Mouse (Mus musculus) hindbrain, embryonic 10.5 days (tissue): ENCODE results near the gene Olfr58. TPM values are rescaled to one million over a fixed set of nuclear protein-coding genes. Genes with fewer than 3 reads are reported as not detected.
"Not testable (repeated sequence)": the region's sequence is repeated elsewhere in the genome, so short reads cannot be mapped to it uniquely, and the experiment has no call there.

Source experiments
- DNase-seq: peaks from one replicate; pipeline ENCODE4 v3.0.0-alpha.2; 2017; ENCODE audit warnings: low spot score
- H3K27ac ChIP-seq: fragments of 300-500 bp; sonication (generic); 2 replicates; pipeline ENCODE4 v1.5.1; 2016; ENCODE audit warnings: mild to moderate bottlenecking, moderate library complexity
- H3K27me3 ChIP-seq: fragments of 300-500 bp; sonication (generic); 2 replicates; pipeline ENCODE4 v1.6.1; 2016; ENCODE audit warnings: mild to moderate bottlenecking; ENCODE audit not compliant: poor library complexity, insufficient read depth, severe bottlenecking
- H3K36me3 ChIP-seq: fragments of 300-500 bp; sonication (generic); 2 replicates; pipeline ENCODE4 v1.6.1; 2016; ENCODE audit warnings: mild to moderate bottlenecking, moderate library complexity
- H3K4me1 ChIP-seq: fragments of 300-500 bp; sonication (generic); replicated peaks from 2 replicates; pipeline ENCODE4 v1.6.1; 2016; ENCODE audit warnings: mild to moderate bottlenecking
- H3K4me3 ChIP-seq: fragments of 300-500 bp; sonication (generic); 2 replicates; pipeline ENCODE4 v1.5.1; 2016; ENCODE audit warnings: mild to moderate bottlenecking, moderate library complexity
- H3K9me3 ChIP-seq: fragments of 300-500 bp; sonication (generic); 2 replicates; pipeline ENCODE4 v1.6.1; 2016; ENCODE audit warnings: mild to moderate bottlenecking, moderate library complexity
- WGBS: fragments of 180-500 bp; shearing (Covaris S2); methylation state at CpG from one replicate; pipeline ENCODE4 v1.1.7; 2016; 5-methylcytosine and 5-hydroxymethylcytosine counted together
- polyA plus RNA-seq: library from polyadenylated mRNA; unstranded; fragments of >200 nt; fragmentation: Nextera tagmentation; extraction: Ambion mirVana; gene quantifications from 2 replicates; pipeline ENCODE4 v1.2.1, GENCODE M21; 2016

Gene Olfr58
- not detected in 2 replicates for polyA plus RNA-seq

GRCm38 (mm10) chr9:19779983-19780382 is at the start of gene Olfr58:
Olfr58 (plus strand) TSS chr9:19780283.
- Histone ChIP-seq H3K9me3 (peaks cover 25% of the 10 kb centered on the region), H3K27me3 (no peaks in the 10 kb centered on the region), H3K4me1 (no peaks in the 10 kb centered on the region), H3K36me3 (no peaks in the 10 kb centered on the region), H3K27ac (no peak within 1 kb of the TSS), H3K4me3 (no peak within 1 kb of the TSS)
- no peak for DNase-seq

DNA sequence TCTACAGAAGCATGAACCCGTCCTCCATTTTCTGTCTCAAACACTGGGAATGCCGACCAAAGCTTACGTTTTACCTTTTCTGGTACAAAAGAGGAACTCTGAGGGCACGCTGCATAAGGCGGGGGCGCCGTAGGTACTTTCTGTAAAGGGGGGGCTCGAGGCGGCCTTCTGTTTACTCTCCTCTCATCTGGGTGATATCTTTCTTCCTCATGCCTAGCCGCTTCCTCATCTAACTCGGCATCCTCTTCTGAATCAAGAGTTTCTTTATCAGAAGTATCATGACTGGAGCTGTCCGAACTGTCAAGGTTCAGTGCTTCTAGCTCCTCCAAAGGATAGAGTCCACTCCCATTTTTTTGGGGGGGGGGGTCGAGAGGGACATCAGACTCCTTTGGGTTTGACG is 10.9 kb upstream of the Olfr58 start:
- H3K4me3 ChIP-seq, result no peak overlapping the region
- H3K4me1 ChIP-seq, result no peaks in the 10 kb centered on the region
- no peak overlapping the region for H3K27ac ChIP-seq
- WGBS, result 90% methylated on average over 14 of the region's 14 CpGs
- no peak for DNase-seq
- no peaks in the 10 kb centered on the region for H3K27me3 ChIP-seq
- no peaks in the 10 kb centered on the region for H3K36me3 ChIP-seq
- H3K9me3 ChIP-seq, result peaks cover 79% of the 10 kb centered on the region

GRCm38 (mm10) chr9:19769701-19770100 is 10.4 kb upstream of the Olfr58 start:
- Histone ChIP-seq H3K4me3 (no peak overlapping the region), H3K27me3 (no peaks in the 10 kb centered on the region), H3K4me1 (no peaks in the 10 kb centered on the region), H3K36me3 (no peaks in the 10 kb centered on the region), H3K9me3 (peaks cover 79% of the 10 kb centered on the region), H3K27ac (no peak overlapping the region)
- DNase-seq, result no peak
- 96% methylated on average over 14 of the region's 14 CpGs for WGBS

- no peaks in the 10 kb centered on the region for H3K36me3 ChIP-seq
- DNase-seq, result no peak
- H3K27ac ChIP-seq, result no peak overlapping the region
- no peaks in the 10 kb centered on the region for H3K27me3 ChIP-seq
- H3K9me3 ChIP-seq, result peaks cover 21% of the 10 kb centered on the region
- H3K4me1 ChIP-seq, result no peaks in the 10 kb centered on the region
- H3K4me3 ChIP-seq, result no peak overlapping the region
- 84% methylated on average over 1 of the region's 1 CpGs for WGBS
Measured at GRCm38 (mm10) chr9:19803000-19803399, 22.9 kb downstream of the Olfr58 start.

- H3K4me3 ChIP-seq, H3K4me1 ChIP-seq, DNase-seq, H3K27ac ChIP-seq, H3K36me3 ChIP-seq, H3K27me3 ChIP-seq: not testable (repeated sequence)
- WGBS, result 74% methylated on average over 1 of the region's 1 CpGs
- peaks cover 21% of the 10 kb centered on the region for H3K9me3 ChIP-seq
Measured at GRCm38 (mm10) chr9:19804606-19805005, 24.5 kb downstream of the Olfr58 start, which contains the start of gene Olfr859. Olfr859 (plus strand) TSS chr9:19804906.

Other genes starting within 250 kb of the Olfr58 start
- not detected in 2 replicates for gene Olfr853, start 239.2 kb upstream of the Olfr58 start, polyA plus RNA-seq
- not detected in 2 replicates for gene Olfr854, start 212.9 kb upstream of the Olfr58 start, polyA plus RNA-seq
- not detected in 2 replicates for gene Olfr855, start 197.7 kb upstream of the Olfr58 start, polyA plus RNA-seq
- gene Zfp317, start 158.2 kb upstream of the Olfr58 start, polyA plus RNA-seq, result 35.3 and 36.0 TPM in 2 replicates
- not detected in 2 replicates for gene Olfr857, start 70.8 kb upstream of the Olfr58 start, polyA plus RNA-seq
- not detected in 2 replicates for gene Olfr859, start 24.6 kb downstream of the Olfr58 start, polyA plus RNA-seq
- gene Olfr860, start 69.5 kb downstream of the Olfr58 start, polyA plus RNA-seq, result not detected in 2 replicates
- gene Olfr862, start 107.7 kb downstream of the Olfr58 start, polyA plus RNA-seq, result not detected in 2 replicates
- 0.16 TPM in 2 replicates for gene Olfr77, start 136.6 kb downstream of the Olfr58 start, polyA plus RNA-seq
- not detected in 2 replicates for gene Olfr866, start 247.8 kb downstream of the Olfr58 start, polyA plus RNA-seq